Mouse (Mus musculus) urinary bladder, postnatal 36 days (tissue): ENCODE data around the gene Vbp1.

ENCODE experiments used
- DNase-seq, 2 experiments: peaks; one replicate each; pipeline ENCODE4 v3.0.0; 2022; ENCODE audit warnings: low spot score in 2 of 2, mixed read lengths in 1 of 2

Vbp1 gene

DNA sequence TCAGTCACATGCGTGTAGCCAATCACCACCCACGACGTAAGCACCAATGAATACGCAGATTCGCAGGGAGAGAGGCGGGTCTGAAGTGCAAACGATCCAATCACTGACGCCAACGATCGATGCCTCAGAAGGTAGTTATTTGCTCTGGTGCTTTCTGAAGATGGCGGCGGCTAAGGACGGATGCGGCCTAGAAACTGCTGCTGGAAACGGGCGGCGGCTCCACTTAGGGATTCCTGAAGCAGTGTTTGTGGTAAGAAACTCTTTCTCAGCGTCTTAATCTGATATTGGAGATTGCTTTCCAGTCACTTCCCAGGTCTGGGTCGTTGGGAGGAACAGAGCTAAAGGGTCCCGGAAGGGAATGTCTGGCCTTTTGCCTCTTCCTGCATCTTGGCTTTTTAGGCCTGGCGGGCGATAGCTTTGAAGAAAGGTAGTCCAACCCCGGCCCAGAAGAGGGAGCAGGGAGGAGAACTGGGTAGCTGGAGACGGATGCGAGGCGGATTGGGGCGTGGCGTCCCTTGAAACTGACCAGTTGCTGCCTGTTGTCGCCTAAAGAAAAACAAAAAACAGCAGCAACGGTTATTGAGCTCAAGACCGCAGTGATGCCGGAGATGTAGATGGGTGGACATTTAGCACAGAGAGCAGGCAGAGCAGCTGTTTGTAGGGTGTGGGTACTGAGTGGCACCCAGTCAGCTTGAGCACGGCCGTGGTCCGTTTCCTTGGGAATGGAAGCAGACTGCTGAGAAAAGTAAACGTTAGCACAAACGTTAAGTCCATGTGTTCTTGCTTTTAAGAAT, at the start of gene Vbp1:
TSS of gene Vbp1 (plus strand) at position 121 of the 794 bp plus-strand sequence.
- peak; percentile 73 to 83 for DNase-seq

DNA sequence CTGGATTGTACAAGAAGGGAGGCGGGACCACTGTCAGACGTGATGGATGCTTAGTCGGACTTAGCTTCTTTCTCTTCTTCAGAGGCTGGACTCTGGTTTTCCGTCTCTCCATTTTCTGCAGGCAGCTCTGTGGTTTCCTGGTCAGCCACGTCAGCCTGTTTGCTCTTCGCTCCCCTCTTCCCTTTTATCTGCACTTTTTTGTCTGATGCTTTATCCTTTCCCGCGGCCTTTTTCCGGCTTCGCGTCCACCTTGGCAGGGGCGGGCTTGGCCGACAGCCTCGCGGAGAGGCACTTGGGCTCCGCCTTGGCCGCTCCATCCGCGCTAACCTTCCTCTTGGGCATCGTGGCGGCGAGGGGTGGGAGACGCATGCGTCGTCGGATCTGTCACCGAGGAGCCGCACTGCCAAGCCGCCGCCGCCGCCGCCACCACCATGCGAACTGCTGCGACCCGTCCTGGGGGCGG, 38.9 kb upstream of the Vbp1 start:
- peak; percentile 3 to 33 for DNase-seq

DNA sequence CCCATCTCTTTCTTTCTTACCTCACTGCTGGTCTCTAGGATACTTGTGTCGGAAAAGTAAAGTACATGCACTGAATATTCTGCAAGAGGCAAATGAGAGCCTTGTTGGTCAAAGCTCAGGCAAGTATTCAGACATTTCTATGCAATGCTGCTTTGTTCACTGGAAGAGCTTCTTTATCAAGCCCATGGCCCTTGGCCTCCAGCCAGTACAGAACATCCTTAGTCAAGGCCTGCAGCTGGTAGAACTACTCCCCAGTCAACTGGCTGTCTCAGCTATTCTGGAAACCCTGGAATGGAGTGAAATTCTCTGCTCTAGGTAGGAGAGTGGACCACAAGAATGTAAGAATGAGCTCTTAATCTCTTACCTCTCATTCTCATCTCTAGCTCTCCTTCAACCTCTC, 24.2 kb upstream of the Vbp1 start:
- DNase-seq = no peak

DNA sequence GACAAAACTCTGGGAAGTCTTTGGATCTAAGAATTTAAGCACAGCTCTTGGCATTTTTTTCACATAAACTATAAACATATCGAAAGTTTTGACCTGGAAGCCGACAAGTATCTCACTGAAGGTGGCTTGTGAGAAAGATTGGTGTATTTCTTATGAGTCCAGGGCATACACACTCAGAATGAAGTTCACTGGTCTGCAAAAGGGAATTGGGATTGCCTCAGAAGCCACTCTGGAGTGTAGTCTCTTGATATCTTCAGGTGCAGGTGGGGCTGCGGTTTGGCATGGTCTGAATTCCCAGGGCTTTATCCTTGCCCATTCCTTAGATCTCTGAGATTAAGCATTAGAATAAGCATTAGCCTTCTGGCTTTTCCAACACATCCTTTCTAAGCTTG, 316 bp upstream of the Vbp1 start:
- DNase-seq = no peak

DNA sequence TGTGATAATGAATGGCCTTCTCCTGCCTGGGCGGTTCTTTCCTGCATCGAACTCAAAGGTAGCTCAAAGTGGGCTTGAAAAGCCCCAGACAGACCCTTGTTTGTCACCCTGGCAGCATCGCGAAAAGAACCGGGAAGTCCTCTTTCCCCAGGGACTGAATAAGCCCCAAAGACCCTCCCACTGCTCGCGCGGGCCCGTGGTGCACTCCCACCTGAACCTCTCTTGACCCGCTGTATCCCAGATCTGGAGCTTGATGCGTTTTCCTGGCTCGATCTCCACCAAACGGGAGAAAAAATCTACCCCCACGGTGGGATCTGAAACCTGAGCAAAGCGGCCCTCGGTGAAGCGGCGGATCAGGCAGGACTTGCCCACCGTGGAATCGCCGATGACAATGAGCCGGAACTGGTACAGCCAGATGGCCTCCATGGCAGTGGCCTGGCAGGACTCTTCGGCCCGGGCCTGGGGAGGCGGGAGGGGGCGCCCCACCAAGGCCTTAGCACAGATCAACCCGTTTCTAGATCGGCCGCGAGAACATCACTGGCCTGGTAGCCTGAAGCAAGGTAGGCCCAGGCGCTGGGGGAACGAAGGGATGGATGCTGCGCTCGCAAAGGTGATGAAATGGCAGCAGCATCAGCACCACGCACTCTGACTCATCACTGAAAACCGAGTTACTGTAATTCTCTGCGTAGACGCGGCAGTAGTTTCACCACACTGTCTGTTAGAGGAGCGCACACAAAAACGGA, 63.7 kb downstream of the Vbp1 start, which contains the start of gene Rab39b:
TSS of gene Rab39b (minus strand) at position 650 of the 743 bp plus-strand sequence.
- DNase-seq = peak in 1 of 2 experiments; percentile 0

DNA sequence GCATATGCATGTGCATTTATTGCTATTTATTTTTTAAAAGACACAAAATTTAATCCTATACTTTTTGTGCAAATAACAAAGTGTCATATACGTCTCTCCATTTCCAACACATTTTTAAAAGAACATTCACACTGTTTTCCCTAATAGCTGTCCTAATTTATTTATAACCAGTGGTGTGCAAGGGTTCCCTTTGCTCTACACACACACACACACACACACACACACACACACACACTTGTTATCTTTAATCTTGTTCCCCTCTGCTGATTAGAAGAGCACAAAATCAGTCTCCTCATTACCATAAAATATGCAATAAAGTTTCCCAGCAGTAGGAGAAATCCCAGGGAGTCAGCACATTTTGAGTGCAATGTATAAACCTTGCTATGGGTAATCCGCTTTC, 64.4 kb downstream of the Vbp1 start:
- no peak for DNase-seq
